Mouse (Mus musculus) thymus, adult 18-20 months (tissue): ENCODE measurements at regions not wholly inside any gene's neighbourhood (a gene's known extent, or its start where the extent isn't known, plus 50 kb on each side); places are given as distances from the start of the nearest gene placed in this dataset.

Experiments used
- DNase-seq, 2 experiments: peaks; one replicate each; pipeline ENCODE4 v3.0.0; 2022; ENCODE audit warnings: mixed read lengths in 2 of 2

GRCm38 (mm10) chr14:100792094-100792493 is 408.0 kb downstream of the Prr30 start:
- no peak for DNase-seq

GRCm38 (mm10) chr14:100781882-100782281 is 418.2 kb downstream of the Prr30 start:
- no peak for DNase-seq

GRCm38 (mm10) chr14:100753951-100754350 is 446.2 kb downstream of the Prr30 start:
- no peak for DNase-seq

GRCm38 (mm10) chr14:100752746-100753145 is 447.4 kb downstream of the Prr30 start:
- DNase-seq = no peak

- no peak for DNase-seq
Measured at GRCm38 (mm10) chr14:100749737-100750541, 450.2 kb downstream of the Prr30 start.

- no peak for DNase-seq
Measured at GRCm38 (mm10) chr14:100735276-100735675, 450.8 kb upstream of the Klf12 start.

GRCm38 (mm10) chr14:100728433-100728832 is 444.0 kb upstream of the Klf12 start:
- no peak for DNase-seq

DNA sequence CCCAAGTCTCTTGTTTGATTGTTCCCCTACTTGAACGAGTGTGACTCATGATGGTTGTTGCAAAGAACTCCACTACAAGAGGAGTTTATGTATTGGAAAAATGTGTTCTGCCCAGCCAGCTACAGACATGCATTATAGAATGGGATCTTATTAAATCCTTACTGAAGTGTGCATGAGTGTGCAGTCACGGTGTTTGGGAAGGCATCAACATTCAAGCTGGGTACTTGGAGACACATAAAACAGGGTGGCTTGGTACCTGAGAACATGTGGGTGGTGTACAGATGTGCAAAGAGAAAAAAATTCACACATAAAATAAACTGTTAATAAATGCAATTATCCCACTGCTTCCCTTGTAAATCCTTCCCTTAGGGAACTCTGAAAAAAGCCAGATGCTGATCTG is 443.2 kb upstream of the Klf12 start:
- DNase-seq = no peak

- DNase-seq = no peak
Measured at GRCm38 (mm10) chr14:100724962-100725361, 440.5 kb upstream of the Klf12 start.

GRCm38 (mm10) chr14:100720667-100721066 is 436.2 kb upstream of the Klf12 start:
- no peak for DNase-seq

- no peak for DNase-seq
Measured at GRCm38 (mm10) chr14:100714952-100715351, 430.5 kb upstream of the Klf12 start.

DNA sequence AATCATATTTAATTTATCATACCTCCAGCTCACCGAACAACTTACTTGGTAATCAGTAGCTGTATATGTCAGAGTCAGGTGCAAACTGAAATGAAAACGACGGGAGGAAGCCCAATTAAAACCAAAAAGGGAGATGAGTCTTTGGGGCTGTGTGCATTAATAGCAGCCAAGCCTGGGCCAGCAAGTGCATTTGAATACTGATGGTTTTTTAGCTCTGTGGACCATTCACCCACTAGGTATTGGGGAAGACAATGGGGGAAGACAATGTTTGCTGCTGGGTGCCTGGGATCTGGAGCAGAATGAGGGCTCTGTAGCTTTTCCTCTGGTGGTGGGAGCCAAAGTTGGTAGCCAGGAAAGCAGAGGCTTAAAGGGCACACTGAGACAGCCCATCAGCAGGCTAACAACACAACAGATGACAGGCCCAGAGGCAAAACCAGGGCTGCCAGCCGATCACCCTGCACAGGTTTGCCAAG is 429.6 kb upstream of the Klf12 start:
- no peak for DNase-seq

- DNase-seq = no peak
Measured at GRCm38 (mm10) chr14:100713592-100713991, 429.1 kb upstream of the Klf12 start.

DNA sequence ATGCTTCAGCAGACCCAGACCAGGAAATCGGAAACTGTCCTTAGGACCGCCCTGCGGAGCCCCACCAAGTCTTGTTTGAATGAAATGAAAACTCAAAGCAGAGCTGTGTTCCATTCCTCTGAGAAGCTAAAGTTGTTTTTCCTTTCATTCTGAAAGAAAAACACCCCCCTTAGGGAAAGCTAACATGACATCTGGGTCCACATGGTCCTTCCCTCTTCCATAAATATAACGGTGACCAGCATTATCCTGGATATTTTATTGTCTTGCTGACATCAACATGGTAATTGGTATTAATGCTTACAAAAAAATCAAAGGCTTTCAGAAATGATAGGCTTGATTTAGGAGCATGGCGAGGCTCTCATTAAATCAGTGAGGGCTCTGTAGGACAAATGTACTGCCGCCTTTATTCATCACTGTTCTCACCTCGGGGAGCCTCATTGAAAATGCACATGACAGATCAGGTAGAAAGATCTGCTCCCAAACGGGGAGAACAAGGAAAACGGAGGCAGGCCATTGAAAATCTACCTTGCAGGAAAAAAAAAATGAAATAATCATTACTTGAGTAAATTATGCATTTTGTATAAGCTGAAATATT is 381.0 kb upstream of the Klf12 start:
- DNase-seq = no peak

DNA sequence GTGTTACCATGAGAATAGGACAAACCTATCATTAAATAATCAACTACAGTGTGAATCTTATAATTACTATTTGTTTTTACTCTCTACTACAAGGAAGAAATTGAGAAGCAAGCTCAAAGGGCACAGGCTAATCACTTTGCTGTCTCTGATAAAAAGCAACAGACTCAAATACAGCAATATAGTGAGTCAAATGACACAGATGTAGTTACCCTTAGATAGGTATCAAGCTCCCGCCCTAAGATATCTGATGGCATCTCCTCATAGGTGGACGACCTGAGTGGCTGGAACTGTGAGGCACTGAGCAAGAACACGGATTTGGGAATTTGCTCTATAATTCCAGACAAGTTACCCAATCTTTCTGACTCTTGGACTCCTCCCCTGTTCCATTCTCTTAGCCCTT is 379.7 kb upstream of the Klf12 start:
- DNase-seq = no peak

DNA sequence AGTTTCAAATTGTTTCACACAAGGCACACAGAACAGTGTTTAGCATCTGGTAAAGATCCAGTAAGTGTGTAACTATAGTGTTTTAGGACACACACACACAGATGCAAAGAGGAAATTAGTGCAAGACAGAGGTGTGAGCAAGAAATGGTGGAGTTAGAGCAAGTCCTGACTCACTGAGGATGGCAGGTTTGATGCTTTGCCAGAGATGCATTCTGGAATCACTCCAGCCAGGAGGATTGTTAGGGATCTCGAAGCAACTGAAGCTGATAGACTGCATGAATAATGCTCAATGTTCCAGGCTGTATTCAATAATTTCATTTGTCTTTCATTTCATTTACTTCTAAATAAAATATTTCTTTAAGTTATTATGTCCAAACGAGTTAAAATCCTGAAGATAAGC is 357.6 kb upstream of the Klf12 start:
- no peak for DNase-seq

DNA sequence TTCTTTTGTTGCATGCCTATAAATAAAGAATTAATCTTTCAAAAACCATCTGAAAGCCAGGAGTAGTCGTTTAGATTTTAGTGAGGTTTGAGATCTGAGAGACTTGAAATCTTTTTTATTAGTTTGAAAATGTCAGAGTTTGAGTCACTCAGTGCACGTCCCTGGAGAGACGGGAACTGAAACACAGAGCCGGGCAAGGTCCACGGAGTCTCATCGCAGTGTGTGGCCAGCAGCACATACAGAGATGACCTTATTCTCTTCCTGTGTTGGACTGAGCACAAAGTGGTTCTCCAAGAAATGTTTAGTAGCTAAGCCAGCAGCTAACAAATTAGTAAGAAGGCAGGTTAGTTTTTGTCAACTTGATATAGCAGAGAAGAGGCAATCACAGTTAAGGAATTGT is 350.0 kb upstream of the Klf12 start:
- DNase-seq = no peak

GRCm38 (mm10) chr14:100631676-100632075 is 347.2 kb upstream of the Klf12 start:
- no peak for DNase-seq

- no peak for DNase-seq
Measured at GRCm38 (mm10) chr14:100630197-100630596, 345.7 kb upstream of the Klf12 start.

DNA sequence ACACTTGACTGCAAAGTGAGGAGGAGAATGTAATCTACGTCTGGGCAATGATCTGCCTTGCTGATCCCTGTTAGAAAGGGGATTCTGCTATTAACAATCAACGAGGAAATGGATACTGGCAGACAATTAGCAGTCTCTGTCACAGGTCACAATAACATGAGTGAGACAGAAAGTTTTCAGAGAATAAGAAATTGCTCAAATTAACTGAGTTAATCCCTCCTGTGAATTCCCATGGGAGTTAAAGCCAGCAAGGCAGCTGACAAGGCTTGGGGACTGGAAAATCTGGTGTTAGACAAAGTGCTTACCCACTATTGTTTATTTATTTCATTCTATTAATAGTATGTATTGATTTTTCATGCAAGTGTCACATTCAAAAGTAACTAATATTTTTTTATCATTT is 343.0 kb upstream of the Klf12 start:
- no peak for DNase-seq

DNA sequence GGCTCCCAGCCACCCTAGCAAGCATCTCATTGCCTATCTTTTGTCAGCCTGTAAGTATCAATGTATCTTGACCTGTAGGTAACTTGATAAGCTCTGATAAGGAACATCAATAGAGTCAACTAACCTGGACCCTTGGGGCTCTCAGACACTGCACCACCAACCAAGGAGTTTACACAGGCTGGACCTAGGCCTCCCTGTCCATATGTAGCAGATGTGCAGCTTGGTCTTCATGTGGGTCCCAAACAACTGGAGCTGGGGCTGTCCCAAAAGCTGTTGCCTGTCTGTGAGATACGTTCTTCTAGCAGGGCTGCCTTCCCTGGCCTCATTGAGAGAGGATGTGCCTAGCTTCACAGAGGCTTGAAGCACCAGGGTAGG is 335.2 kb upstream of the Klf12 start:
- DNase-seq = no peak

DNA sequence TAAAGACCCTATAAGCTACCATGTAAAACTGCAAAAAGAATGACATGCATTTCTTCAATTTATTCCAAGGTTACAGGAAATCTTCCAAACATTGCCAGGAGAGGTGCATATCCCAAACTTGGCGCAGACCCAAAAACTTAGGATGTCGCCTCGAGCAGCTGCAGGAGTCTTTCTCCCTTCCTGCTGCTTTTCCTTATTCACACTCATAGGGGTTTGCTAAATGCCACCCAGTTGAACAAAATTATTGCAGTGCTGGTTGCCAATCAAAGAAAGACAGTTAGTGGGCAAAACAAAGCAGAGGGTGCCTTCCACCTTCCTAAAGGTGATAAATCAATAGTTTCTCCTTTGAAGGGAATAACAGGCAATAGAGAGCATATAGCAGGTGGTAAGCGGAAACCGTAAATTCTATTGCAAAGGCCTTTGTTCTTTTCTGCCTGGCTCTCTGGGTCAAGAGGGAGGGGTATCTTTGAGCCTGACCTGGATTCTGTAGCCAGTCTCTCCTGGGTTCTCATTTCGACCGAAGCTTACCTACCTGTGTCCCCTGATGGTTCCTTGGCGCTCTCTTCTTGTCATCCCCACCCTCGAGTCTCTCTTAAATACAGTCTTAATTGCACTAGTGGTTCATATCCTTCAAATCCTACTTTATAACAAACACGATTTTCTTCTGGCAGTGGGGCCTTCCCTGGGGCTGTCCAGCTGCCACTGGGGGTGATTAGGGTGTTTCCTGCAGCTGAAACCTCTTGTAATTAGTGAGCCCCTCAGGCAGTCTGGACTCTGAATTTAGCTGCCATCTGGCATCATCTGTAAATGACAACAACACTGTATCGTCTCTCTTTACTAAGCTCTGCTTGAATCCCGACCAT is 334.5 kb upstream of the Klf12 start:
- DNase-seq = no peak

DNA sequence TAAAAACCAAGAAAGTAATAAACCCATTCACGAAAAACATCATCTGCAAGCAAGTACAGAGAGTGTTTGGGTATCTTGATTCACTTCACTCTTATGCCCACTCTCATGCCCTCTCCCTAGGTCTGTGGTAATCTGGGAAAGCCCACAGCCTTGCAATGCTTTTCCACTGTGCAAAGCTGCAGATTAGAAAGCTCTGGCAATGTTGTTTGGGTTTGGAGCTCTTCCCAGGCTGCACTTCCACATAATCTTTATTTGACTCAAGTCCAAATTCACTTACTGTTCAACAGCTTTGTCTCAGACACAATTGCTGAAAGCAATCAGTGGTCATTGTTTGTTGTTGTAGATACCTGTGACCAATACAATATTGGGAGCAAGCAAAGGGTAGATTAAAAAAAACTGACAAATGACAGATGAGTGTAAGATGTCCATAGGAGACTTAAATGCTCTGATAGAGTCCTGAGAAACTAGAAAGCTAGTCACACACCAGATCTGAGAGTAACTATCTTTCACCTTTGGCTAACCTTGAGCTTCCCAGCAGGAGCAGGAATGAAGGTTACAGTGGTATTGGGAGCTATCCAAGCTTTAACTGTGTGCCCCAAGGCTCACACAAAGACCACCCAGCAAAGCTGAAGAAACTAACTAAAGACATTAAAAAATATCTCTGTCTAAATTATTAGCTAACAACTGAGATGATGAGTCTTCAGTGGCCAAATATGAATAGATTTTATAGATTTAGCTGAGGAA is 325.7 kb upstream of the Klf12 start:
- DNase-seq = no peak
